Mouse (Mus musculus) intestine, embryonic 14.5 days (tissue): ENCODE results near the gene Epn2. TPM values are rescaled to one million over a fixed set of nuclear protein-coding genes. Genes with fewer than 3 reads are reported as not detected.

Experiments
- ATAC-seq: fragments of 200-750 bp; cut with Nextera tagmentation; replicated peaks from 2 replicates; pipeline ENCODE4 v1.8.0; 2017; ENCODE audit warnings: low read depth, moderate number of reproducible peaks, moderate TSS enrichment, moderate library complexity; ENCODE audit not compliant: low FRiP score, low TSS enrichment
- DNase-seq: peaks from one replicate; pipeline ENCODE4 v3.0.0-alpha.2; 2018; ENCODE audit warnings: low spot score
- H3K27ac ChIP-seq: fragments of 300-500 bp; sonication (generic); 2 replicates; pipeline ENCODE4 v1.5.1; 2014; ENCODE audit warnings: low read depth, mild to moderate bottlenecking, control low read depth
- H3K27me3 ChIP-seq: fragments of 300-500 bp; sonication (generic); replicated peaks from 2 replicates; pipeline ENCODE4 v1.6.1; 2014; ENCODE audit warnings: low read length, control low read depth; ENCODE audit not compliant: control insufficient read depth, insufficient read depth
- H3K36me3 ChIP-seq: fragments of 300-500 bp; sonication (generic); 2 replicates; pipeline ENCODE4 v1.6.1; 2014; ENCODE audit warnings: low read length, control low read depth; ENCODE audit not compliant: control insufficient read depth, insufficient read depth
- H3K4me1 ChIP-seq: fragments of 300-500 bp; sonication (generic); replicated peaks from 2 replicates; pipeline ENCODE4 v1.6.1; 2014; ENCODE audit warnings: low read length, control low read depth, mixed read lengths; ENCODE audit not compliant: control insufficient read depth, insufficient read depth
- H3K4me2 ChIP-seq: fragments of 300-500 bp; sonication (generic); 2 replicates; pipeline ENCODE4 v1.6.1; 2014; ENCODE audit warnings: low read length
- H3K4me3 ChIP-seq: fragments of 300-500 bp; sonication (generic); 2 replicates; pipeline ENCODE4 v1.5.1; 2014; ENCODE audit warnings: low read depth, low read length, control low read depth, mixed read lengths
- H3K9ac ChIP-seq: fragments of 300-500 bp; sonication (generic); 2 replicates; pipeline ENCODE4 v1.6.1; 2014; ENCODE audit warnings: mild to moderate bottlenecking, low read length
- H3K9me3 ChIP-seq: fragments of 300-500 bp; sonication (generic); 2 replicates; pipeline ENCODE4 v1.6.1; 2016; ENCODE audit warnings: low read length, control low read depth; ENCODE audit not compliant: control insufficient read depth
- WGBS: fragments of 180-500 bp; shearing (Covaris S2); extraction: QIAGEN DNeasy Blood & Tissue Kit; methylation state at CpG from one replicate; pipeline ENCODE4 v1.1.7; 2014; 5-methylcytosine and 5-hydroxymethylcytosine counted together
- polyA plus RNA-seq: library from polyadenylated mRNA; unstranded; fragments of >200 nt; fragmentation: Nextera tagmentation; extraction: Ambion mirVana; gene quantifications from 2 replicates; pipeline ENCODE4 v1.2.1, GENCODE M21; 2014

Epn2 gene
- polyA plus RNA-seq, 1 experiment from 2014 or later: 23.5 TPM

DNA sequence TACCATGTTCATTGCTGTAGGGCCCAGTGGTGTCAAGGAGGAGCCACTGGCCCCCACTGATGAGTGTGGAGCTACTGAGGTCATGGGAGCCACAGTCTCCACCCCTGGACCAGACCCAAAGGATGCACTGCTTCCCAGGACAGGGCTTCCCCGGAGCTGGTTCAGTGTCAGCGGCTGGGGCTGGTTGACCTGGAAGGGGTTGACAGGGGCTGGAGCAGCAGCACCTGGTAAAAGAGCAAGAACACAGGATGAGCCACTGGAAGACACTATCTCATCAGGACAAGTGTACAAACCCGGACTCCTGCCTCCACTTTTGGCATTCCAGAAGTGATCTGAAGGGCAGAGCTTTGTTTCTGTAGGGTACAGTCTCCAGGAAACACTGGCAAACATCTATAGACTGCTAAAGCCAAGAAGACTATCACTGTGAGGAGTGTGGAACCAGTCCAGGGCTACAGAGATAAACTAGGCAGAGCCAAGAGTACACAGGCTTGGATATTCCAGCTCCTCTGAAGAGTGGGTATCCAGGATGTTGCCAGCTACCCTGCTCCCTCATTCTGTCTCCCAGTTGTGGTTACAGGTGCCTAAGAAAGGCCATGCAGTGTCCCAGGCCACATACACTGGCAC is 59.9 kb downstream of the Epn2 start:
- WGBS: 93% methylated on average over 3 of the region's 3 CpGs
- no peak for DNase-seq
- H3K36me3 ChIP-seq: peaks cover 62% of the 10 kb centered on the region

DNA sequence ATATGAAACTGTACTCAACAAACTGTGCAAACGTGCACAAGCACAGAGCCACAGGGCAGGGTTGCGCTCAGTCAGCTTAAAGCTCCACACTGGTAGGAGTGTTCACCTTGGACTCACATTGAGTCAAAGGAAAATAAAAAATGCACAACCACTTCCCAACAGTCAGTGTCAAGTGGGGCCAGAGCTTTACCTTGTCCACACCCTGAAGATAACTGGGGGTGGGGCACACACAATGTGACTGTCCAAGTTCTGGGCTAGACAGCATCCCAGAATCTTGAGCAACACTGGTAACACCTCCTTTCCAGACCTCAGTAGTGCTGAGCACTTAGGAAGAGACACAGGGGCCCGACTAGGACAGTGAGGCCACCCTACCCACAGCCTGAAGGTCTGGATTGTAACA is 60.6 kb downstream of the Epn2 start:
- no peak for ATAC-seq
- no peak overlapping the region for H3K4me2 ChIP-seq
- WGBS: 94% methylated on average over 3 of the region's 3 CpGs
- H3K4me3 ChIP-seq: no peak overlapping the region
- H3K36me3 ChIP-seq: peaks cover 62% of the 10 kb centered on the region
- H3K9ac ChIP-seq: no peak overlapping the region
- no peak for DNase-seq
- H3K9me3 ChIP-seq: no peaks in the 10 kb centered on the region
- H3K27ac ChIP-seq: no peak overlapping the region
- H3K4me1 ChIP-seq: no peaks in the 10 kb centered on the region
- no peaks in the 10 kb centered on the region for H3K27me3 ChIP-seq

More for the DNA sequence above, 59.9 kb downstream of the Epn2 start:
- Histone ChIP-seq H3K4me3 (no peak overlapping the region), H3K27me3 (no peaks in the 10 kb centered on the region), H3K4me1 (no peaks in the 10 kb centered on the region), H3K9me3 (no peaks in the 10 kb centered on the region), H3K27ac (no peak overlapping the region), H3K9ac (no peak overlapping the region), H3K4me2 (no peak overlapping the region)
- ATAC-seq: no peak

DNA sequence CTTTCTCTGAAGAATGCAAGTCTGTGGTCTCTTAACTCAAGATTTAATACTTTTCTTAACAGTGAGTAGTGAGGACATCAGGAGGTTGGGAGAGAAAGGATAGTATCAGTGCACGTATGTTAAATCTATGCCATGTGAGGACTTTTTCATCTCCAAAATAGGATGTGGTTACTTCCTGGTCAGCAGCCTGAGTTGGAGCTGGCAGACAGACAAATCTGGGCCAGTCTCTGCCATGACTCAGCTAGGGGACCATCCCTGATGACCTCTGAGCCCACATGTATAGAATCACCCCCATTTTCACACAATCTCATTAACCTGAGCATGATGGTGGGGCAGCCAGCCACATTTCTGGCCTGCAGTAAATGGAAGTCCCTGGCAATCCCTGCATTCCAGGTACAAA is 61.5 kb downstream of the Epn2 start:
- H3K9me3 ChIP-seq: no peaks in the 10 kb centered on the region
- H3K4me1 ChIP-seq: no peaks in the 10 kb centered on the region
- no peak overlapping the region for H3K27ac ChIP-seq
- H3K36me3 ChIP-seq: peaks cover 59% of the 10 kb centered on the region
- no peak overlapping the region for H3K9ac ChIP-seq
- no peak overlapping the region for H3K4me3 ChIP-seq
- no peak overlapping the region for H3K4me2 ChIP-seq
- H3K27me3 ChIP-seq: no peaks in the 10 kb centered on the region
- no peak for ATAC-seq
- 90% methylated on average over 1 of the region's 1 CpGs for WGBS
- DNase-seq: no peak

DNA sequence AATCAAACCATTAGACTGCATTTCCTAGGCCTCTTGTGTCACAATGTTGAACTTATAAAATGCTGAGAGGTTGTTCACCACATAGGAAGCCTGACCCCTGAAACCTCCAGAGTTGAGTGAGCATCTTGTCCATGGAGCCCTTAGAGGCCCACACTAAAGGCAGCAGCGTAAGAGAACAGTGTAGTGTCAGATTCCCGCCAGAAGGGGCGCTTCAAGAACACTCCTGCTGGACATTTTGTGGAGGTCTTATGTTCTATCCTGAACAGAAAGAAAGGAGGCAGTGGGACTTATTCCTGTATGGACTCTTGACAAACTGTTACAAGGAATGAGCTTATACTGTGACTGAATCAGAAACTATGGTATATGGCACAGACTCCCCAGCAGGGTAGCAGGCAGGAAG is 64.5 kb downstream of the Epn2 start:
- H3K4me2 ChIP-seq: no peak overlapping the region
- ATAC-seq (no peak), DNase-seq (no peak)
- H3K4me1 ChIP-seq: no peaks in the 10 kb centered on the region
- no peaks in the 10 kb centered on the region for H3K9me3 ChIP-seq
- H3K9ac ChIP-seq: no peak overlapping the region
- WGBS: 35% methylated on average over 3 of the region's 3 CpGs
- H3K4me3 ChIP-seq: no peak overlapping the region
- peaks cover 35% of the 10 kb centered on the region for H3K36me3 ChIP-seq
- no peak overlapping the region for H3K27ac ChIP-seq
- H3K27me3 ChIP-seq: no peaks in the 10 kb centered on the region

DNA sequence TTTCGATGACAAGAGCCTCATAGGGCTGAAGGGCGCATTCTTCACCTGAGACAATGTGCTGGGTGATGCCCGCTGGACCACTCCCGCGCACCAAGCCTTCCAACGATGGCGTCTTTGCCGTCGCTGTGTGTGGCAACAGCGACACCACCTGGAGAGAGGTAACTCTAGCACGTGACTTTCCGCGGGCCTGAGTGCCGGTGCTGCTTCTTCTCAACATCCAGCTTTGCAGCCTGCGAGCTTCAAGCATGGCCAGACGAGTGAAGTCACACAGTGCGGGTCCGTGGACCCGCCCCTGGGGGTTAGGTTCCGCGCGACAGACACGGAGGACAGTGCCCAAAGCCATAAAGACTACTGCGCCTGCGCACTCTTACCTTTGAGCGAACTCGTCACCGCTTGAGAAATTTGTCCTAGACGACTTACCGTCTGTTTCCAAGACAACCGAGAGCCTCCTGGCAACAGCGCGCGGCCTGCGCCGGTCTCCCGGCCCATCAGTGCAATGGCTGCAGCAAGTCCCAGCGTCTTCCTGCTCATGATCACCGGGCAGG is 74.7 kb downstream of the Epn2 start, which contains the start of gene B9d1:
TSS of gene B9d1 (plus strand) at position 432 of the 545 bp plus-strand sequence.
- under 1% methylated on average over 39 of the region's 39 CpGs for WGBS
- H3K36me3 ChIP-seq: no peaks in the 10 kb centered on the region
- DNase-seq (peak; percentile 99), ATAC-seq (peak; percentile 90)
- H3K9ac ChIP-seq: peak within 1 kb of the TSS; percentile 72
- no peaks in the 10 kb centered on the region for H3K27me3 ChIP-seq
- H3K9me3 ChIP-seq: no peaks in the 10 kb centered on the region
- H3K4me1 ChIP-seq: 0 out of 2 replicates have a peak, but pooled peaks cover 5% of the 10 kb centered on the region
- H3K4me2 ChIP-seq: peak within 1 kb of the TSS; percentile 74
- peak within 1 kb of the TSS; percentile 71 for H3K4me3 ChIP-seq
- peak within 1 kb of the TSS; percentile 76 for H3K27ac ChIP-seq

DNA sequence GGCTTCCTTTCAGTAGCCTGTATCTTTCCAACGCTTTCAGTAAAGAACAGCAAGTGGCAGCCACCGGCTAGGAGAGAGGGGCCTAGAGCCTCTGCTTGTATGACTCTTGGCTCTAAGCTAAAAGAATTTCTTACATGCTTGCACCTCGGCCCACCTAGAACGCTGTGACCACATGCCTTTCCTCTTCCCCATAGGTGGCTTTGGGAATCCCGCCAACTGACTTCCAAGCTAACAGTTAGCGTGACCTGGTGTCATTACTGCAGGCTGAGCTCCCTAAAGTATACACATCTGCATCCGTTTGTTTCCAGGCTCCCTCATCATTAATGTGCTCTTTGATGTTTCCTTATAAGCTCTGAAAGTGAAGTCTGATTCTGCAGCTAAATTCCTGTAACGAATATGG is 75.6 kb downstream of the Epn2 start:
- 0 out of 2 replicates have a peak, but pooled peaks cover 5% of the 10 kb centered on the region for H3K4me1 ChIP-seq
- no peaks in the 10 kb centered on the region for H3K36me3 ChIP-seq
- 76% methylated on average over 8 of the region's 8 CpGs for WGBS
- DNase-seq (no peak), ATAC-seq (no peak)
- H3K27ac ChIP-seq: no peak overlapping the region
- no peak overlapping the region for H3K9ac ChIP-seq
- H3K27me3 ChIP-seq: no peaks in the 10 kb centered on the region
- H3K4me2 ChIP-seq: no peak overlapping the region
- no peak overlapping the region for H3K4me3 ChIP-seq
- H3K9me3 ChIP-seq: no peaks in the 10 kb centered on the region

- H3K27ac ChIP-seq: no peak overlapping the region
- no peak overlapping the region for H3K9ac ChIP-seq
- H3K27me3 ChIP-seq: no peaks in the 10 kb centered on the region
- no peak overlapping the region for H3K4me3 ChIP-seq
- H3K9me3 ChIP-seq: no peaks in the 10 kb centered on the region
- H3K4me2 ChIP-seq: no peak overlapping the region
- no peaks in the 10 kb centered on the region for H3K36me3 ChIP-seq
- DNase-seq (no peak), ATAC-seq (no peak)
- 71% methylated on average over 6 of the region's 6 CpGs for WGBS
- H3K4me1 ChIP-seq: peaks cover 7% of the 10 kb centered on the region; the same call in 1 of the 2 replicates
Measured at GRCm38 (mm10) chr11:61498736-61499504, 80.6 kb downstream of the Epn2 start.

DNA sequence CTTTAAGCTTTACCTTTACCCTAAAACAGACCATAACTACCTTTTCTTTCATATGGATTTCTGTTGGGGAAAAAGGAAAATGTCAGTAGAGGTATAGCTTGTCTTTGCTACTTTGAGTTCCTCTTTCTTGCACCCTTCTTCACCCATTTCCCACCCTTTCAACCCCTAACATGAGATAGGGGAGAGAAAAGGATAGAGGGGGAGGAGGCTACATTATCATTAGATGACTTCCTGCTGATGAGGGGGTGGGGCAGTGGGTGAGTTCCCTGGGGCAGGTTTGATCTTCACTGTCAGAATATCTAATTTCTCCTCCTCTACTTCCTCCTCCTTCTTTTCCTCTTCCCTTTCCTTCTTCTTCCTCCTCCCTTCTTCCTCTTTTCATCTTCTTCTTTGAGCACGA is 82.0 kb downstream of the Epn2 start:
- 74% methylated on average over 1 of the region's 1 CpGs for WGBS
- no peak overlapping the region for H3K4me2 ChIP-seq
- no peak overlapping the region for H3K27ac ChIP-seq
- no peak overlapping the region for H3K9ac ChIP-seq
- DNase-seq (no peak), ATAC-seq (no peak)
- H3K27me3 ChIP-seq: no peaks in the 10 kb centered on the region
- H3K36me3 ChIP-seq: peaks cover 3% of the 10 kb centered on the region; the same call in 1 of the 2 replicates
- no peaks in the 10 kb centered on the region for H3K9me3 ChIP-seq
- H3K4me1 ChIP-seq: peaks cover 15% of the 10 kb centered on the region
- H3K4me3 ChIP-seq: no peak overlapping the region
